Mouse (Mus musculus) G1E-ER4 (cell line): ENCODE measurements around the gene Rhoj. TPM values are rescaled to one million over a fixed set of nuclear protein-coding genes. Genes with fewer than 3 reads are reported as not detected.

Source experiments
- GATA1 ChIP-seq: IDR thresholded peaks from one replicate; pipeline ENCODE4 v1.8.0; 2012; ENCODE audit warnings: low read length, inconsistent platforms
- polyA plus RNA-seq: library from polyadenylated mRNA; stranded (reverse); fragments of >175 nt; gene quantifications from 2 replicates; pipeline ENCODE4 v1.2.3, GENCODE M21; 2012

Rhoj gene
- polyA plus RNA-seq, 1 experiment, result not detected

DNA sequence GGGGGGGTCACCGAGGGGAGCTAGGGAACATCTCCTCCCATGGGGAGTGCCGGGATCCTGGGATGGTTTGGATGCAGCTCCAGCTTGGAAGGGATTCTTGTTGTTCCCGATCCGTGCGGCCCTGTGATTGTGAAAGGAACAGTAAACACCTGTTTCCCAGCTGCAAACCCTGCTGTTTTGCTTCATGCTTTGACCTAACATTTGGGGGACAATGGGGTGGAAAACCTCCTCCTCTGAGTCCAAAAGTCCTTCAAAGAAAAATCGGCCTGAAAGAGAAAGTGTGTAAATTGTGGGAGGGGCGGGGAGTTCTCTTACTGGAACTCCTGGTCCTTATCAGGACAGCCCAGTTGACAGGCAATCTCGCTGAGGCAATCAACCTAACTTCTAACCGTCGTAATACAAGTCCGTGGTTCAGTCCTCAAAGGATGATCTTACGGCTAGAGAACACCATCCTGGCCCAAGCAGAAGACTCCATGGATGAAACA is 12.4 kb downstream of the Rhoj start:
- no peak for TF ChIP-seq GATA1

DNA sequence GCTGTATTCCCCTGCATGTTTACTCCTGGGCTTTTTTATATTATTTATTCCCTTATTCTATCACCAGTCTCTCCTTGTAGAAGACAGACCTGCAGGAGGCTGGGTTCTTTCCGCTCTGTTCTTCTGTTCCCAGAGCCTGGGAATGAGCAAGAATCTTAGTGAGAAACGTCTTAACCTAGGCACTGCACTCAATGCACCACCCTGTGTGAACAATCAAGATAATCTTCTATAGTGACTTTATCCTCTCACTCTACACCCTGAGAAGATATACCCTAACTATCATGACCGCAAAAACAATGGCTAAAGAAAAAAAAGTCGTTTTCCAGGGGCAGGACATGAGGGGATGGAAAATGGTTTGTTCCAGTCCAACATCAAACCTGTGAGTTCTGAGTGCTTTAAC is 13.1 kb downstream of the Rhoj start:
- no peak for TF ChIP-seq GATA1

DNA sequence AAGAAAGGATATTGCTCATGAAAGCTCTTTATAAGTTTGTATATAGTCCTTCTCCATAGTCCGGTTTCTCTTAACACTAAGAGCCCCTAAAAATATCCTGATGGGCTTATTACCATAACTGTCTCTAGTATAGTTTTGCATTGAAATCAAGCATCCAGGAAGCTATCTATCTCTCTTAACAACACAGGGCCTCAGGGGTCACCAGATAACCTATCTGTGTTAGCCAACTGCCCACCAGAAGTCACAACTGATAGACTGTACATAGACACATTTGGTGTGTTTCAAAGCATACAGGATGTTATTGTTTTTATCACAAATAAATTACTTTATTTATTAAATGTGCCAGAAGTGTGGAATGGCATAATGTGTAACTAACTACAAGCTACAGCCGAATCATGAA is 21.1 kb downstream of the Rhoj start:
- no peak for TF ChIP-seq GATA1

DNA sequence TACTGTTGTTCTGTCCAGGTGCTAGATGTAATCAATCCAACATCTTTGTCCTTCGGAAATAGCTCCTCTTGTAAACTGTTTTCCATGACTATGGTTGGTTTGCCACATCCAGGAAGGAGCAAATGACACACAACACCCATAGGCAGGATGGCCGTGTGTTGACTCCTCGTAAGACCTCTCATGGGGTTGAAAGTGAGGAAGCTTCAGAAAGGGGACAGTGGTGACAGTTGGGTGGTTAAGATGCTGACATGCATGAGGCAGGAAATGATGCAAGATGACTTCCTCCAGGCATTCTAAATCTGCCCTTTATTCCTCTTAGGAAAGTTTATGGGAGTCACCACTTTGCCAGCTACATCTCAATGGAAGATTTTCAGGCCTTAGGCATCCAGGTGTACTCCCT is 31.8 kb downstream of the Rhoj start:
- TF ChIP-seq GATA1, result no peak

DNA sequence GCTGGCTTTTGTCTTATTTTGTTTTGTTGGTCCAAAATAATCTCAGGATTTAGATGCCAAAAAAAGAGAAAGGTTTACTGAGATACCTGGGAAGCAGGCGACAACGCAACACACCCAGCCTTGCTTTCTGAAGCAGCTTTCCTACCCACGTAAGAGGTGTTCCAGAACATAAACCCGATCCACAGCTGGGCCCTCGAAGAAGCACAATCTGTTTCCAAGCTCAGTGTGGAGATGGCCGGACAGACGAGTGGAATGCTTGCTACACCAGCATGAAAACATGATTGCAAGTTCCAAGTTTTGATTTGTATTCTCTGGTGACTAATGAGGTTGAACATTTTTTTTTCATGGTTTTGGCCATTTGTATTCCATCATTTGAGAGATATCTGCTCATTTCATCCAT is 32.2 kb downstream of the Rhoj start:
- no peak for TF ChIP-seq GATA1

DNA sequence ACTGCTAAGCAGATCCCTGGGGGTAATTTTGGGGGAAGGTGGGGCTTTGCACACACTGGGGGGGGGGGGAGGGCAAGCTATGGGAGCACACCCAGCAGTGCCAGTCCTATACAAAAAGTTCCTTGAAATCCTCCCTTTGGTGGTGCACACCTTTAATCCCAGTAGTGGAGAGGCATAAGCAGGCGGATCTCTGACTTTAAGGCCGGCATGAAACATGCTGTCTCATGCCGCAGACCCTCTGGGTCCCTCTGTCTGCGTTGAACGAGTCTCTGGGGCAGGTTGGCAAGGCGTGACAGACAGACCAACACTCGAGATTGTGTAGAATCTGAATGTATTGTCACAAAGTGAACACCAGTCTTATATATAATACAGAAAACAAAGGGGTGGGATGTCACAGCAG is 40.4 kb downstream of the Rhoj start:
- TF ChIP-seq GATA1, result no peak

DNA sequence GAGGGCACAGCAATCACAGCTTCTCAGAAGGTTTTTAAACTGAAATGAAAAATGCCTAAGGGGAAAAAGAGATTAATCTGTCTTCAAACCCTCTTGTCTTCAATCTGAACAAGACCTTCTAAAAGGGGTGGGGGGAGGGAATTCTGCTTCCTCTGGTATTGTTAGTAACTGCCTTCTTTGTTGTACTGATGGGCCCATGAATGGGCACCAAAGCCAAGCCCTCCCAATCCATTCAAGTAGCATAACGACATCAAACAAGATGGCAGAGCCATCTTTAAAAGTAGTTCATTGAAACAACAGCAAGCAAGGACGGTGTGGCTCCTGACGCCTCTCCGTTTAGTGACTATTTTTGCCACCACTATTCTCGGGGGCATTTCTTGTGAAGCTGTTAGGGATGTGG is 42.6 kb downstream of the Rhoj start:
- TF ChIP-seq GATA1, result no peak

DNA sequence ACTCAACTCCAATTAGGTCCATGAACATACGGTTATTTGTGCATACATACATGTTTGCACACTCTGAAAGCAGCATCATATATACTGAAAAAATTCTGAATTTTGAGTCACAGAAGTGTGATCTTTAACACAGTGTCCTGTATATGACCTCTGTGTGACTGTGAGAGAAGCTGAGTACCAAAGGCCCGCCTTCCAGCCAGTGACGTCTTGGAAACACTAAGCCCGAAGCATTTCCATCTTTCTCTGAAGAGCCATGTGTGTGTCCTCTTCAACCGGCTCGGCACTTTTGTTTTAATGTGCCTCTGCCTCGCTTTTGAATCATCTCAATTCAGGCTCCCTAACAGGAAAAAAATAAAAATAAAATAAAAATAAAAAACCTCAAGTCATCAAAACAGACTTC is 43.7 kb downstream of the Rhoj start:
- no peak for TF ChIP-seq GATA1

DNA sequence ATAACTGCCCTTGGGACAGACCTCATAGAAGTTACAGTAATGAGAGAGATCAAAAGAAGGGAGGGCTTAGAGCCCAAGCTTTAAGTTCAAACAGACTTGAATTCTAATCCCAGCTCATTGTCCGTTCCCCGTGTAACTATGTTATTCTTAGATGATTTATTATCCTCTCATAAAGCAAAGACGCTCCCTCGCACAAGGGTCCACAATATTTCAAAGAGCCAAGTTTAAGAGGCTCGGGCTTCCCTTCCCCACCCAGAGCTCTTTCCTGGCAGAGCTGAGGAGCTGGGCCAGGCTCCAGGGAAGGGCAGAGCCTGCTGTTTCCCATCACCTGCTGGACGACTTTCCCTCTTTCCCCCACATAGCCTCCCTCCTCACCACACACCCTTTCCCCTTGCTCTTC is 44.3 kb downstream of the Rhoj start:
- no peak for TF ChIP-seq GATA1

DNA sequence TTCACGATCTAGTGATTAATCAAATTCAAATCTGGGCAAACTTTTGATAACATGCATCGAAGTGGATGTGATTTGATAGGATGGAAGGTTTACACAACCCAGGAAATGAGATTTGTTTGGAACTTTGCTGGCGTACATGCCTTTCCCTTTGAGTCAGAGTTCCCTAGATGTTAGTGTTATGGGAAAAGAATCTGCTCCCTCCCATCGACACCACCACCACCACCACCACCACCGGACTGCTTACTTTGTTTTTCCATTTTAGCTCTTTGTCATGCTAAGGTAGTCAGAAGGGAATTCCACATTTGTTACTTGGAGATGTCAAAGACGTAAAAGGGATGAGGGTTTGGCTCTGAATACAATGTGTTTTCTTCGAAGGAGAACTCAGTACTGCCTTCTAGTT is 46.2 kb downstream of the Rhoj start:
- TF ChIP-seq GATA1, result no peak

DNA sequence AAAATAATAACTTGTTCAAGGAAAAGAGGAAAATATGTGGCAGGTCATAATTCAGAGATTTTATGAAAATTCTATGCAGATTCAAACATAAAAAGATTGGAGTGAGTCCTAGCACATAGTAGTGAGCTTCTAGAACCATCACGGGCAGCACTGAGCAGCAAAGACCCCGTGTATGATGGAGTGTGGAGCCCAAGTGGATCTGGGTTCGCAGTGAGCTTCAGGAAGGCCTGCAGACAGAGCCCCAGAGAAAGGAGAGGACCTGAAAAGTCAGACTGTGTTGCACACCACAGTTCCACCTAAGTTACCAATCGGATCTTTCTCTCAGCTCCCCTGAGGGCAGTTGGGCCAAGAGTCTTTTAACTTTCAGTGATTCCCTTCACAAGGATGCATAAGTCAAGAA is 49.7 kb downstream of the Rhoj start:
- TF ChIP-seq GATA1, result no peak

DNA sequence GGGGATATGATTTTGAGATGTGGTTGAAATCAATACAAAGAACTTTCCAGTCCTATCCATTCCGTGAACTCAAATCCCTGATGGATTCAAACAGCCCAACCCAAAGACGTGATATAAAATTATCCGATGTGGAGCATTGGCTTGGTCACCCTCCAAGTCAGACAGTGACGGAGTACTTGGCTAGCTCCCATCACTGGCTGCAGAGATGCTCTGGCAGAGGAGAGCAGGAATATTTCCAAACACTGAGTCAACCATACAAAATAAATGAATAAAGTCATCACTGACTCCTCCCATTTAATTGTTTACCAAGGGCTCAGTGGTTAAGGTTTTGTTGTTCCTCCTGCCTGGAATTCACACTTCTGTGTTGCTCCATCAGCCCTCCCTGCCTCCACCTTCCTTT is 50.6 kb downstream of the Rhoj start:
- TF ChIP-seq GATA1, result no peak

DNA sequence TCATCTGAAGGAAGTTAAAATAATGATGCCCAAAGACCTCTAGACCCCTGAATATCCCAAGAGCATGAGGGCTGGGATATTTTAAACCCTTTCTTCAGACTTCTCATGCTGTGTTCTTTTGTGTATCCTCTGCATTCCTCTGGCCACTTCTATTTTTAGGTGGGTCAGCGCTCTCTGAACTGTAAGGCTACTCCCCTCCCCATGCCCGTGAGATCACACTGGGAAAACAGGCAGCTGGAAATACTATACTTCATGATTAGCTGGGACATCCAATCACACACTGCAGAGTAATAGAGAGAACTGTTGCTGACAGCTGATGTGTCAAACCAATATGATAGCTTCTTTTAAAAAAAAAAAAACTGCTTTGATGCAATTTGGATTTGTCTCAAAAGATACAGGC is 51.4 kb downstream of the Rhoj start:
- TF ChIP-seq GATA1, result no peak

DNA sequence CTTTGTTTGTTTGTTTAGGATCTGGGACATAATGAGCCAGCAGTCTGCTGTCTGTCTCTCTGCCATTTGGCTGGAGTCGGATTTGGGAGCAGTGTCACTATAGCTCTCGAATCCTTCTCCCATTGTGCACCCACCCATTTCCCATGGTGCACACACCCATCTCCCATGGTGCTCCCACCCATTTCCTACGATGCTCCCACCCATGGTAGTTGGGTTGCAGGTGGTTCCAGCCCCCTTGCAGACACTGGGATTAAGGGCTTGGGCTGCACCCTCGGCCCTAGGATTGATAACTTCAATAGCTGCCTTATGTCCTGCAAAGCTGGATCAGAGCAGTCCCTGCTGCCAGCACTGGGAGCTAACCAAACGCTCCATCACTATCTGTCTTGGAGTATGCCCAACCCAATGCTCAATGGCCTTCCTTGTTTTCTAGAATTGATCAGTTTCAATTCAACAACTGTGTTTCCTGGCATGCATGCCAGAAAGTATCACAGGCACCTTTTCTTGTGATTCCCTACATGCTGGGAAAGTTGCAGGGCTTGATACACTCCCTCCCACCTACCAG is 51.9 kb downstream of the Rhoj start:
- no peak for TF ChIP-seq GATA1

DNA sequence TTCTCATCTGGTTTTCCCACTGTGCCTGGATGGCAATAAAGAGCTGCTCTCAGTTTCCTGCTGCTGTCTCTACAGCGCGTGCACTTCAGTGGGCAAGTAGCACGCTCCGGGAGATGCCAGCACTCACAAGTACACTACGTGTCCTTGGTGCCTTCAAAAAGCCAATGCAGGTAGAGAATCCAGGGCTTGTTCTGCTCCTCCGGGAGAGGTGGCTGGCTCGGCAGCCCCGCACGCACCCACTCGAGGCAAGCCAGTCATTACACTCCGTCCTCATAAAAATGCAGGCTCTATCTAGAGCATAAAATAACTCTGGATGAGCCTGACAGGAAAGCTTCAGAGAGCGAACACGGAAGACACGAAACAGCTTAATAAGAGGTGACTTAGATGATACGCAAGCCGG is 54.3 kb downstream of the Rhoj start:
- TF ChIP-seq GATA1, result no peak

DNA sequence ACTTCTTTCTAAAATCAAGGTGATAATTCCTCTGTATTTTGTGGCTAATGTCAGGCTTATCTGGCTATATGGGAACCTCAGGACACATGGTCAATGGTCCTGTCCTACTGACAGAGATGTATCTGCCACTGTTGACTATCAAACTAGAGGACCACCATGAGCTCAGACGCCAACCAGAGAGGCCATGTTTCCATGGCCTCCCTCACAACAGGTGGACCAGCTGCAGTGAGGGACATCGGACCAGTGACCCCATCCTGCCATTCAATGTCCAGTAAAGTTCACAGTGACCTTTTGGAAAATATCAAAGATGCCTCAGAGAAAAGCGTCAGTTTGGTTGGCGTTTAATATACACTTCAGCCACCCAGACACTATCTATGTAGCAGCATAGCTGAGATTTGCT is 56.3 kb downstream of the Rhoj start:
- TF ChIP-seq GATA1, result no peak

DNA sequence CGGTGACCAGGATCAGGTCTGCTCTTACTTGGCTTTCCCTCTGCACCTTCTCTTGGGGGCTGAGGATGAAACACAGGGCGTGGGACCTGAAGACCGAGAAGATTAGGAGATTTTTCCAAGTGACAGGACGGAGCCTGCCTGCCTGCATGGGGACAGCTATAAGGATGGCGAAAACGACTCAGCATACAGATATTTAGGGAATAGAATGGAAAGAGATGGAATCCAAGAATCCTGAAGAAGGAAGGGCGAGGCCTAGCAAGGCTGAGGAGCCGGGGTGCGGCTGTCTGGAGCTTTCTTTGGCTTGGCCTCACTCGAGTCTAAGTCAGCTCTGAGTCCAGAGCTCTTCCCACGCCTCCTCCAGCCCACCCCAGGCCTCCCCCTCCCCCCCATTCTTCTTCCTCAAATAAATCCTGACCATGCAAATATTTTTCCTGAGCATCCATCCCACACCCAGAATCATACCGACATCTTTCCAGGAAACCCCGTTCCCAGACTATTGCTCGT is 57.6 kb downstream of the Rhoj start:
- no peak for TF ChIP-seq GATA1

DNA sequence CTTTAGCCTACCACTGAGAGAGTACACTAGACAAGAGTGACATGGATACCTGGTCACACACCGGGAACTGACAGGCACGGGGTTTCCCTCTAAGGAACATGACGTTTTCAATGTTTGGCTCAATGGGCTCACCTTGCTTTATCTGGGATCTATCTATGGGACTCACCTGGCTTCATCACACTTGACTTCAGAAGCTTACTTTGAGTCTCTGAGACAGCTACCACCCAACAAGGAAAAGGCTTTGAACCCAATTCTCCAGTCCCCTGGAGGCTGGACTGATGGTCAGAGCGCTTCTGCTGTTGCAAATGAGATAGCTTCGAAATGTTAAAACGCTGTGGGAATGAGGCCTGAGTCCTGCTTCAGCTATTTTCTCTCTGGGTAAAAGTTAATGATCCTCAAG is 59.2 kb downstream of the Rhoj start:
- TF ChIP-seq GATA1, result no peak
